Comparison of ENCODE assay signal across 10 mouse cellular contexts in genomic region chr7:5037467-5037866, GRCm38 (mm10). TPM values are rescaled to one million over a fixed set of nuclear protein-coding genes. Genes with fewer than 3 reads are reported as not detected.
DNase-seq lines count a peak whose midpoint lies in the region; ATAC-seq and TF ChIP-seq lines count a peak whose summit lies in the region.
"Had no signal": no experiment of that assay in that cellular context is flagged by ENCODE, and none has a peak within 500 bp of the region (broad histone marks: within the 10 kb centered on the region; RNA-seq: fewer than 3 reads in every experiment).

No protein-coding gene starts in this region.

- no peak for TF ChIP-seq POLR2A in heart, adult 2 months (IDR thresholded peaks at IDR 0.05; ENCODE audit: insufficient read depth, low read depth, low read length)
- TF ChIP-seq POLR2A in MEL (IDR thresholded peaks at IDR 0.05; ENCODE audit: control insufficient read depth in 1 of 2, insufficient read depth in 1 of 2, low read depth in 1 of 2, low read length in 2 of 2, poor library complexity in 1 of 2): no peak

- no peak overlapping the region for H3K9ac ChIP-seq in heart, adult 2 months (ENCODE audit: low read depth, low read length)
- peak overlapping the region; percentile 91 for H3K9ac ChIP-seq in MEL (ENCODE audit: control insufficient read depth, low read depth, low read length, poor library complexity, severe bottlenecking)
- H3K9ac ChIP-seq in hindbrain, embryonic 12.5 days: no peak overlapping the region

- H3K27ac ChIP-seq in heart, adult 2 months: peak overlapping the region; percentile 98
- H3K27ac ChIP-seq in MEL (ENCODE audit: control insufficient read depth, low read depth, low read length): peak overlapping the region; percentile 44
- 0 out of 2 replicates have a peak overlapping the region, but pooled peaks have one; percentile 98 for H3K27ac ChIP-seq in hindbrain, embryonic 12.5 days
- H3K27ac ChIP-seq in midbrain, embryonic 10.5 days (replicated peaks): peak overlapping the region; percentile 94

- intact Hi-C loops in heart, adult 2 months (cut with DNase I): loop anchor here (2.0 kb wide), 1 partner anchor 13 kb away; the partner anchor contains the start of gene Zfp580

- H3K9me3 ChIP-seq in MEL (replicated peaks; ENCODE audit: insufficient read depth, low read length): no peaks in the 10 kb centered on the region
- no peaks in the 10 kb centered on the region for H3K9me3 ChIP-seq in hindbrain, embryonic 12.5 days (replicated peaks)
- H3K9me3 ChIP-seq in midbrain, embryonic 10.5 days (replicated peaks): peaks cover 10% of the 10 kb centered on the region; the same call in 1 of the 2 replicates

- peak overlapping the region; percentile 98 for H3K4me3 ChIP-seq in heart, adult 2 months
- H3K4me3 ChIP-seq in MEL (ENCODE audit: control insufficient read depth in 1 of 2, insufficient read depth in 1 of 2, low read depth in 2 of 2, low read length in 2 of 2): peak overlapping the region; percentile 93
- H3K4me3 ChIP-seq in hindbrain, embryonic 12.5 days: peak overlapping the region; percentile 66
- H3K4me3 ChIP-seq in midbrain, embryonic 10.5 days: peak overlapping the region; percentile 64

- H3K27me3 ChIP-seq in heart, adult 2 months (ENCODE audit: control insufficient read depth, insufficient read depth, low read length): no peaks in the 10 kb centered on the region
- H3K27me3 ChIP-seq in MEL (ENCODE audit: control insufficient read depth in 1 of 2, insufficient read depth in 2 of 2, low read length in 2 of 2): no peaks in the 10 kb centered on the region
- no peaks in the 10 kb centered on the region for H3K27me3 ChIP-seq in hindbrain, embryonic 12.5 days
- no peaks in the 10 kb centered on the region for H3K27me3 ChIP-seq in midbrain, embryonic 10.5 days (ENCODE audit: low read depth, poor library complexity, severe bottlenecking)

- WGBS in heart, adult 2 months: 69% methylated on average over 8 of the region's 8 CpGs
- WGBS in hindbrain, embryonic 12.5 days: 89% methylated on average over 8 of the region's 8 CpGs
- 92% methylated on average over 8 of the region's 8 CpGs for WGBS in midbrain, embryonic 10.5 days

- H3K4me1 ChIP-seq in heart, adult 2 months (ENCODE audit: control insufficient read depth, insufficient read depth, low read length): no peaks in the 10 kb centered on the region; the same call in 1 of the 2 replicates
- peaks cover 0 to 5% of the 10 kb centered on the region in 2 experiments; a peak in 2 of 4 replicates for H3K4me1 ChIP-seq in MEL (ENCODE audit: control insufficient read depth in 1 of 2, insufficient read depth in 2 of 2, low read length in 2 of 2)
- H3K4me1 ChIP-seq in hindbrain, embryonic 12.5 days: peaks cover 12% of the 10 kb centered on the region; the same call in 1 of the 2 replicates
- H3K4me1 ChIP-seq in midbrain, embryonic 10.5 days: peaks cover 21% of the 10 kb centered on the region

- peak overlapping the region; percentile 54 for H3K4me2 ChIP-seq in hindbrain, embryonic 12.5 days (replicated peaks)

- H3K79me2 ChIP-seq in heart, adult 2 months (replicated peaks; ENCODE audit: control insufficient read depth, insufficient read depth, low read length): no peaks in the 10 kb centered on the region
- no peaks in the 10 kb centered on the region; the same call in 1 of the 2 replicates for H3K79me2 ChIP-seq in MEL (ENCODE audit: control insufficient read depth, insufficient read depth, low read length, poor library complexity)

- DNase-seq in heart, adult 2 months: no peak
- DNase-seq in heart, postnatal 4 days: no peak
- DNase-seq in MEL (ENCODE audit: low read depth, low spot score): peak; percentile 75
- no peak for DNase-seq in midbrain, embryonic 10.5 days (ENCODE audit: low spot score)
- no peak for DNase-seq in right cerebral cortex, postnatal 25 days
- no peak for DNase-seq in thymus, postnatal 0 days (ENCODE audit: low spot score)

- TF ChIP-seq EP300 in heart, adult 2 months (IDR thresholded peaks at IDR 0.05; ENCODE audit: insufficient read depth, low read depth, low read length): no peak
- TF ChIP-seq EP300 in MEL (IDR thresholded peaks at IDR 0.05; ENCODE audit: low read depth in 1 of 2, low read length in 2 of 2): no peak

- H3K36me3 ChIP-seq in heart, adult 2 months (ENCODE audit: control insufficient read depth, insufficient read depth, low read length): no peaks in the 10 kb centered on the region; the same call in 1 of the 2 replicates
- no peaks in the 10 kb centered on the region; a peak in 2 of 4 replicates for H3K36me3 ChIP-seq in MEL (ENCODE audit: control insufficient read depth in 1 of 2, insufficient read depth in 2 of 2, low read length in 2 of 2)
- H3K36me3 ChIP-seq in hindbrain, embryonic 12.5 days: peaks cover 37% of the 10 kb centered on the region
- peaks cover 57% of the 10 kb centered on the region for H3K36me3 ChIP-seq in midbrain, embryonic 10.5 days

- no peak for ATAC-seq in hindbrain, embryonic 12.5 days (ENCODE audit: low FRiP score)
- no peak for ATAC-seq in frontal cortex, adult (ENCODE audit: low TSS enrichment)

- no peak for TF ChIP-seq CTCF in heart, adult 2 months (IDR thresholded peaks at IDR 0.05)
- TF ChIP-seq CTCF in MEL (IDR thresholded peaks at IDR 0.05 in 2 of 3, conservative IDR thresholded peaks at IDR 0.05 in 1 of 3; ENCODE audit: control insufficient read depth in 1 of 3, insufficient read depth in 1 of 3, low read depth in 2 of 3, low read length in 3 of 3, poor library complexity in 1 of 3, severe bottlenecking in 1 of 3): no peak

- TF ChIP-seq RAD21 in MEL (IDR thresholded peaks at IDR 0.05; ENCODE audit: low read depth, low read length): no peak

TF ChIP-seq in MEL, 35 proteins besides CTCF, POLR2A, EP300 and RAD21 (continues in another document):
- no peak; the same call in 1 of the 2 replicates for TF ChIP-seq HCFC1 (IDR thresholded peaks at IDR 0.05; ENCODE audit: low read depth, low read length)
- TF ChIP-seq NELFE (IDR thresholded peaks at IDR 0.05; ENCODE audit: low read depth, low read length): no peak
- no peak for TF ChIP-seq POLR2AphosphoS2 (IDR thresholded peaks at IDR 0.05; ENCODE audit: low read length)
- TF ChIP-seq ELF1 (IDR thresholded peaks at IDR 0.05; ENCODE audit: low read depth, low read length): no peak
- TF ChIP-seq SIN3A (IDR thresholded peaks at IDR 0.05; ENCODE audit: low read length): peak; percentile 91

RNA-seq across cellular contexts. Expression of gene Zfp784, which starts 0.8 kb away (rescaled TPM):
- total RNA-seq in heart, adult 2 months (2021): 1 to 10 TPM; 5.0 to 5.6 TPM
- polyA plus RNA-seq in heart, adult 2 months (2012; rRNA removed): 6.7 and 7.0 TPM in 2 replicates
- 1 to 10 TPM; 5.4 to 6.0 TPM for total RNA-seq in heart, postnatal 4 days (2021)
- 0.96 and 1.2 TPM in 2 replicates for total RNA-seq in MEL (2012; rRNA removed)
- 1 to 10 TPM in 1 of 2 experiments, not detected in 1; 2.9 TPM for polyA plus RNA-seq in MEL (2012; ENCODE audit: insufficient read depth in 1 of 2, insufficient read length in 2 of 2, low read depth in 1 of 2, low replicate concordance in 2 of 2, missing spikeins in 1 of 2)
- 6.1 and 6.9 TPM in 2 replicates for polyA plus RNA-seq in hindbrain, embryonic 12.5 days (2016; fragmentation: Nextera tagmentation; extraction: Ambion mirVana)
- polyA plus RNA-seq in midbrain, embryonic 10.5 days (2016; fragmentation: Nextera tagmentation; extraction: Ambion mirVana): 2.8 and 4.2 TPM in 2 replicates
- polyA plus RNA-seq in thymus, postnatal 0 days (2015; fragmentation: Nextera tagmentation; extraction: Ambion mirVana): 3.8 and 4.4 TPM in 2 replicates

RNA-seq across cellular contexts. Expression of gene 4632433K11Rik, which starts 3.5 kb away (rescaled TPM):
- total RNA-seq in heart, adult 2 months (2021): not detected
- not detected in 2 replicates for polyA plus RNA-seq in heart, adult 2 months (2012; rRNA removed)
- total RNA-seq in heart, postnatal 4 days (2021): under 1 TPM in 1 of 2 experiments, not detected in 1; 0.57 TPM
- total RNA-seq in MEL (2012; rRNA removed): not detected in 2 replicates
- polyA plus RNA-seq in MEL (2012; ENCODE audit: insufficient read depth in 1 of 2, insufficient read length in 2 of 2, low read depth in 1 of 2, low replicate concordance in 2 of 2, missing spikeins in 1 of 2): not detected
- polyA plus RNA-seq in hindbrain, embryonic 12.5 days (2016; fragmentation: Nextera tagmentation; extraction: Ambion mirVana): 0.44 TPM in 1 of 2 replicates, not detected in the other
- not detected in 2 replicates for polyA plus RNA-seq in midbrain, embryonic 10.5 days (2016; fragmentation: Nextera tagmentation; extraction: Ambion mirVana)
- not detected in 2 replicates for polyA plus RNA-seq in thymus, postnatal 0 days (2015; fragmentation: Nextera tagmentation; extraction: Ambion mirVana)
- polyA plus RNA-seq: C2C12; spleen, adult 2 months had no signal

RNA-seq across cellular contexts. Expression of gene Zfp580, which starts 13.9 kb away (rescaled TPM):
- 1 to 10 TPM; 3.4 to 4.4 TPM for total RNA-seq in heart, adult 2 months (2021)
- polyA plus RNA-seq in heart, adult 2 months (2012; rRNA removed): 7.4 and 12.7 TPM in 2 replicates
- 10 to 100 TPM; 12.2 to 13.2 TPM for total RNA-seq in heart, postnatal 4 days (2021)
- total RNA-seq in MEL (2012; rRNA removed): 1.0 and 1.7 TPM in 2 replicates
- 10 to 100 TPM in 1 of 2 experiments, not detected in 1; 19.9 TPM for polyA plus RNA-seq in MEL (2012; ENCODE audit: insufficient read depth in 1 of 2, insufficient read length in 2 of 2, low read depth in 1 of 2, low replicate concordance in 2 of 2, missing spikeins in 1 of 2)
- polyA plus RNA-seq in hindbrain, embryonic 12.5 days (2016; fragmentation: Nextera tagmentation; extraction: Ambion mirVana): 45.4 and 51.8 TPM in 2 replicates
- polyA plus RNA-seq in midbrain, embryonic 10.5 days (2016; fragmentation: Nextera tagmentation; extraction: Ambion mirVana): 41.2 and 51.2 TPM in 2 replicates
- 15.2 and 15.4 TPM in 2 replicates for polyA plus RNA-seq in thymus, postnatal 0 days (2015; fragmentation: Nextera tagmentation; extraction: Ambion mirVana)

RNA-seq across cellular contexts. Expression of gene Ccdc106, which starts 17.1 kb away (rescaled TPM):
- total RNA-seq in heart, adult 2 months (2021): under 1 TPM in 1 of 2 experiments, not detected in 1; 0.25 TPM
- 0.53 TPM in 1 of 2 replicates, not detected in the other for polyA plus RNA-seq in heart, adult 2 months (2012; rRNA removed)
- total RNA-seq in heart, postnatal 4 days (2021): under 1 TPM in 1 of 2 experiments, not detected in 1; 0.61 TPM
- 0.39 and 0.50 TPM in 2 replicates for total RNA-seq in MEL (2012; rRNA removed)
- under 1 TPM in 1 of 2 experiments, not detected in 1; 0.82 TPM for polyA plus RNA-seq in MEL (2012; ENCODE audit: insufficient read depth in 1 of 2, insufficient read length in 2 of 2, low read depth in 1 of 2, low replicate concordance in 2 of 2, missing spikeins in 1 of 2)
- polyA plus RNA-seq in hindbrain, embryonic 12.5 days (2016; fragmentation: Nextera tagmentation; extraction: Ambion mirVana): 17.4 and 19.9 TPM in 2 replicates
- polyA plus RNA-seq in midbrain, embryonic 10.5 days (2016; fragmentation: Nextera tagmentation; extraction: Ambion mirVana): 5.1 and 5.2 TPM in 2 replicates
- polyA plus RNA-seq in thymus, postnatal 0 days (2015; fragmentation: Nextera tagmentation; extraction: Ambion mirVana): 0.27 TPM in 1 of 2 replicates, not detected in the other

RNA-seq across cellular contexts. Expression of gene Zfp865, which starts 17.3 kb away (rescaled TPM):
- 10 to 100 TPM; 13.8 to 13.9 TPM for total RNA-seq in heart, adult 2 months (2021)
- 13.5 and 16.9 TPM in 2 replicates for polyA plus RNA-seq in heart, adult 2 months (2012; rRNA removed)
- total RNA-seq in heart, postnatal 4 days (2021): 10 to 100 TPM; 26.0 to 26.6 TPM
- 12.2 and 12.7 TPM in 2 replicates for total RNA-seq in MEL (2012; rRNA removed)
- polyA plus RNA-seq in MEL (2012; ENCODE audit: insufficient read depth in 1 of 2, insufficient read length in 2 of 2, low read depth in 1 of 2, low replicate concordance in 2 of 2, missing spikeins in 1 of 2): 10 to 100 TPM in 1 of 2 experiments, not detected in 1; 34.6 TPM
- polyA plus RNA-seq in hindbrain, embryonic 12.5 days (2016; fragmentation: Nextera tagmentation; extraction: Ambion mirVana): 9.0 and 9.3 TPM in 2 replicates
- polyA plus RNA-seq in midbrain, embryonic 10.5 days (2016; fragmentation: Nextera tagmentation; extraction: Ambion mirVana): 5.2 and 5.5 TPM in 2 replicates
- 5.1 and 5.9 TPM in 2 replicates for polyA plus RNA-seq in thymus, postnatal 0 days (2015; fragmentation: Nextera tagmentation; extraction: Ambion mirVana)

Comparison
In these comparisons a context has a peak if more than half of its experiments do, and no peak if none do; other contexts are left out.
1. H3K27ac ChIP-seq: peak in every context shown above with its lines; median percentile 98 in heart, adult 2 months; 98 in hindbrain, embryonic 12.5 days; 94 in midbrain, embryonic 10.5 days; 44 in MEL.